Mouse (Mus musculus) urinary bladder, postnatal 4 days (tissue): ENCODE measurements around the gene Plac1.
A peak's percentile ranks its signal among the peaks of the same experiment; 100 is the strongest.
"Not testable (repeated sequence)": the region's sequence is repeated elsewhere in the genome, so short reads cannot be mapped to it uniquely, and the experiment has no call there.

ENCODE experiments used
- DNase-seq, 2 experiments: peaks; one replicate each; pipeline ENCODE4 v3.0.0; 2021 to 2022; ENCODE audit warnings: low spot score in 2 of 2

Gene Plac1

DNA sequence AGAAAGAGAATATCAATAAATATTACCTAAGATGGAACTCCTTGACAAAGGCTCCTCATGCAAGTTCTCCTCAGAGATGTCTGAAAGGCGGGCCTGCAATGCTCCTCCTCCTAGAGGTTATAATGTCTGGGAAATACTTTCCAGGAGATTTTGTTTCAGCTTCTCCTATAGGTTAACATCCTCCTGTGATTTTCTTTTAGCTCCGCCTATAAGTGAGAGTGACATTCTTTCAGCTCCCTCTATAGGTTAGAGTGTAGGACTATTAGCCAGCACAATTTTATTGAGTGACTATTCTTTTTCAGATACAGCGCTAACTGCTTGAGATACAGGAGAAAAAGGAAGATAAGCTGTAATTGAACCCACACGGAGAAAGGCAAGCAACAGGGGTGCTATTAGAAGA, at the start of gene Plac1:
TSS of gene Plac1 (minus strand) at position 101 of the 400 bp plus-strand sequence.
- DNase-seq, result no peak

GRCm38 (mm10) chrX:53287924-53288323, 48.0 kb upstream of the Plac1 start:
- DNase-seq, result no peak

DNA sequence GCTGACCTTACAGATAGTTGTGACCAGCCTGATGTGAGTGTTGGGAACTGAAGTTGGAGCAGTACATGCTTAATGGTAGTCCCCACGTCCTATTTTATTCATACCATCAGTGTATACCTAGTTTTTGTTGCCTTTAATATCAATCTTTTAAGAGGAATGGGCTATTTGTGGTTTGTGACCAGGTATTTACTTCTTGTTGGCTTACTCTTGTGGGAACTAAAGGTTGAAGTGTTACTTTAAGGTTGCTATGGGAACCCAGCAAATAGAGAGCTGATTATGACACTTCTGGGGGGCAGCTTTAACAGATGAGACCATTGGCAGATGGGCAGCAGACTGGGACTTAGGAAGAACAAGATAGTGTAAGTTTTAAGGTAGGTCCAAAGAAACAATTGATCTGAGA, 33.2 kb upstream of the Plac1 start, which contains the start of gene Fam122c:
TSS of gene Fam122c (plus strand) at position 301 of the 400 bp plus-strand sequence.
- DNase-seq, result no peak

DNA sequence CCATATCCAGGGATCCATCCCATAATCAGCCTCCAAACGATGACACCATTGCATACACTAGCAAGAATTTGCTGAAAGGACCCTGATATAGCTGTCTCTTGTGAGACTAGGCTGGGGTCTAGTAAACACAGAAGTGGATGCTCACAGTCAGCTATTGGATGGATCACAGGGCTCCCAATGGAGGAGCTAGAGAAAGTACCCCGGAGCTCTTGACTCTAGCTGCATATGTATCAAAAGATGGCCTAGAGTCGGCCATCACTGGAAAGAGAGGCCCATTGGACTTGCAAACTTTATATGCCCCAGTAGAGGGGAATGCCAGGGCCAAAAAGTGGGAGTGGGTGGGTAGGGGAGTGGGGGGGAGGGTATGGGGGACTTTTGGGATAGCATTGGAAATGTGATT, 31.7 kb upstream of the Plac1 start:
- not testable (repeated sequence) for DNase-seq

GRCm38 (mm10) chrX:53270063-53270432, 30.1 kb upstream of the Plac1 start:
- DNase-seq, result no peak

GRCm38 (mm10) chrX:53269289-53270062, 29.6 kb upstream of the Plac1 start, which contains the start of gene Fam122b:
Gene Fam122b, minus strand, starts transcription at chrX:53269805.
- peak; percentile 85 to 91 for DNase-seq

GRCm38 (mm10) chrX:53268856-53269255, 28.9 kb upstream of the Plac1 start:
- DNase-seq, result peak; percentile 39 to 70

- DNase-seq, result no peak
These were observed 26.3 kb upstream of the Plac1 start for GRCm38 (mm10) chrX:53266186-53266585.

GRCm38 (mm10) chrX:53255195-53255594, 15.3 kb upstream of the Plac1 start:
- no peak for DNase-seq

DNA sequence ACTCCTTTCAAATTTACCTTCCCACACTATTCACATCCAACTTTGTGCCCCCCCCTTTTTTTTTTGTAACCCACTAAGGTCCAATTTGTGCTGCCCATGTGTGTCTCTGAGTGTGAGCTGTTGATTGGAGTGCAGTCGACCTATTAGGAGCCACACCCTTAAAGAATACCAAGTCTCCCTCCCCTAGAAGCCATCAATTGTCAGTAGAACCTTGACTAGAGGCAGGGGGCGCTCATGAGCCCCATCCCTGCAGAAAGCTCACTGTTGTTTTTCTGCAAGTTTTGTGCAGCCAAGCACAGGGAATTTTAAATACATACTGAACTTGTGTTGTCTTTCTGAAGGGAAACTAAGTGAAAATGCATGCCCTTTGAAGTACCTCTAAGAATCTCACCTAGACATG, 1.9 kb downstream of the Plac1 start:
- no peak for DNase-seq

- DNase-seq, result no peak
These were observed 3.5 kb downstream of the Plac1 start for GRCm38 (mm10) chrX:53236404-53236803.

DNA sequence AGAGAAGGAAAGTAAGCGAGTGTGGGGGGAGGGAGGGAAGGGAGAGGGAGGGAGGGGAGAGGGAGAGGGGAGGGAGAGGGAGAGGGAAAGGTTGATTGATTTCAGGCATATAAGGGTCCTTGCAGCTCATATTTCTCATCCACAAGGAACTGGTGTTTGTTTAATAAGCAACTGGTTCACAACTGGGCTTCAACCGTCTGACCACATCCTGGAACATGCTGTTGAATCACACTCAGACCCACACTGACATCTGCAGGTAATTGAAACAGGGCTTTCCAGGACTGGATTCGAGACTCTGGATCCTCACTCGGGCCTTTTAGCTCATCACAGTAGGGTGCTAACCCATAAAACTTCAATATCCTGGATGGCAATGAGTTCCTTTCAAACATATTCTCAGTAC, 6.2 kb downstream of the Plac1 start:
- DNase-seq, result no peak

- no peak for DNase-seq
These were observed 7.9 kb downstream of the Plac1 start for GRCm38 (mm10) chrX:53231965-53232364.

DNA sequence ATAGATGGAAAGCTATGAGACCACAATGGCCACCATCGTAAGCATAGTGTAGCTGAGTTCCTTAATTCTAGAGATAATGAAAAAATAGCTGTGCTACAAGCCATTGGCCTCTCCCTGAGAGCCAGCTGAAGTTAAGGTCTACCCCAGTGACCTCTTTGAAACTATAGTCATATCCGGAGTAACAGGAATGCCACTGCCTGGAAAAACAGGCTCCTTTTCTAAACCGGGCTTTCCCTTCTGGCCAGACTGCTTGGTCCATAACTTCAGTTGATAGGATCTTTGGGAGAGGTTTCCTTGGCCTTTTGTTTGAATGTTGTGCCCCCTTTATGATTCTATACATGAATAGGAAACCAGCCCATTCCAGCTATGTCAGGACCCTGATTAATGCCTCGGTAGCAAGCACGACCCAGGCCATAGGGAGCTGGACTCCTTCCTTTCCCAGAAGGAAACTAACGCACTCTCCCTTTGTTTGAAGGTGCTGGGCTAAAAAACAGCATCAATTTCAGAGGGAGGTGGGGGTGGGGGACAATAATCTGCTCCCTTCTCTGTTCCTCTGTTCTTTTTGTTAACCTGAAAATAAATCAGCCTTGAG, 15.5 kb downstream of the Plac1 start:
- no peak for DNase-seq

DNA sequence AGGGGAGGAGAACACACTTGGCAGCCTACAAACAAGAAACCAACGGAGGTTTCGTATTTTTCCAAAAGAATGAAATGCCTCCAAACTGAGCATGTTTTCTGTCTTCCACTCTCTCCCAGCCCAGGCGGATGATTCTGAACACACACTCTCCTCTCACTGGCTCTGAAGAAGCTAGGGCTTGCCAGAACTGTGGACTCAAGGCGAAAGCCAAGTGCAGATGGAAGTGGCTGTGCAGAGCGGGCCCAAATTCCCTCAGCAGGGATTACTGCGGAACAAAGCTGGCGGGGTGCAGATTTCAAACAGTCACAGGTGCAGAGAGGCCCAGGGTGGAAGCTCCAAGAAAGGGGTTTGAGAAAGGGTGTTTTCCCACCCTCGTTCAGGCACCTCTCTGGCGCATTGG, 19.1 kb downstream of the Plac1 start:
- peak in 1 of 2 experiments; percentile 34 for DNase-seq

DNA sequence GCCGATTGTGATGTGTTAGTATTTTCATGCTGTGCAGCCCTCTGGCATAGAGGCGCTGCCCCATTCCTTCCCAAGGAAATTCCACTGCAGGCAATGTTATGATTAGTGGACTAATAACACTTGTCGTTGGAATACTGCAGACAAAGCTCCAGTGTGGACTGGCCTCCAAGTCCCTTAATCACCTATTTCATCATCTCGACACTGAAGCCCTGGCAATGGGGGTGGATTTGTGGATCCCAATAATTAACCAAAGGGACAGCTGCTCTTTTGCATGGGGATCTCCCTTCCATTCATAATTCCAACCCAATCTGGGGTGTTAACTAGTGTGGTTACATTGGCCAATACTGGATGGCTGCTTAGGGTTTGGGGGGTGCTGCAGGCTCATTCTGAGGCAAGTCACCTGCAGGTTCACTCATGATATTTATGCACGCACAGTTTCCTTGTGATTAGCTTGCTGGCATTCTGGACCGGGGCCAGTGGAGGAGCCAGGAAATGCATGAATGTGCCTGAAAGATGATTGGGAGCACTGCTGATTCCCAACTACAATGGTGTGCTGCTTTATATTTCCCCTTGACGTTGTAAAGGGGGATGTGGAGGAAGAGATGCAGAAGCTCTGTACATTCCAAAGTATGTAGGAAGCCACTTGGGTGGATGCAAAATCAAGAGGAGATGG, 25.2 kb downstream of the Plac1 start:
- no peak for DNase-seq

- DNase-seq, result no peak
These were observed 26.1 kb downstream of the Plac1 start for GRCm38 (mm10) chrX:53213838-53214237.

DNA sequence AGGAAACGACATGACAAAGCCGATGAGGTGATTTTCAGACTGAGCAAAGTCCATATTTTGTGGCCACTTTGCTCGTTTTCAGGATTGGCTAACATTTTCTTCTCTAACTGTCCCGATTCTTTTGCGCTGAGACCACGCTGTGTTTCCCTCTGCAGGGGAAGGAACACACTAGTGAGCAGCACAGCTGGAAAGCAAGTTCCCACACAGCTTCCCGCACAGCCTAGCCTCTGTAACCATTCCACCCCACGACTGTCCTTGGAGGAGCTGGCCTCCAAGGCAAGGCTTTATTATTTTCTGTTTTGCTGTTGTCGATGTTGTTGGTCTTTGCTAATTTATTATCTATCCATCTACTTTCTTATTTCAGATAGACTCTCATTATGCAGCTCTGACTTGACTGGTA, 27.4 kb downstream of the Plac1 start:
- no peak for DNase-seq

- peak; percentile 77 to 79 for DNase-seq
These were observed 28.0 kb downstream of the Plac1 start for GRCm38 (mm10) chrX:53211756-53212483.

GRCm38 (mm10) chrX:53209431-53209830, 30.5 kb downstream of the Plac1 start:
- DNase-seq, result no peak

- no peak for DNase-seq
These were observed 35.1 kb downstream of the Plac1 start for GRCm38 (mm10) chrX:53204690-53205311.

DNA sequence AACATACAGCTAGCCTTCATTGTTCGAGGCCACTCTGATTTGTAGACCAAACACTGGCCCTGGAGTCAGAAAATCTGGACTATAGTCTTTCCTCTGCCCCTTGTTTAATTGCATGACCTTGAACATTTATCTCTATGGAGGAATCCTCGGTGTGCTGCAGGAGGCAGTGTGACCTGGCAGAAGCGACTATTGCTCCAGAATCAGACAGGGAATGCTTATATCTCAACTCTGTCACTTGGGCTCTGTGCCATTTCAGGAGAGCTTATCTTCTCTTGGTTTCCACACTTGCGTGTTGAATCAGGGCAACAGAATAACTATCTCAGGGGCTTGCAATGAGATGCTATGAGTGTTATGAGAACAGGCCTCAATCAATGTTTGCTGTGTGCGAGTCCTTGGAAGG, 38.3 kb downstream of the Plac1 start:
- DNase-seq, result no peak
